Mouse (Mus musculus) forebrain, embryonic 16.5 days (tissue): ENCODE data around the gene Shroom3. TPM values are rescaled to one million over a fixed set of nuclear protein-coding genes. Genes with fewer than 3 reads are reported as not detected.

Source experiments
- ATAC-seq: fragments of 200-750 bp; cut with Nextera tagmentation; 2 replicates; pipeline ENCODE4 v1.8.0; 2017; ENCODE audit warnings: mild to moderate bottlenecking, moderate library complexity
- H3K27ac ChIP-seq: fragments of 300-500 bp; sonication (generic); 2 replicates; pipeline ENCODE4 v1.5.1; 2014; ENCODE audit warnings: low read length, control low read depth
- H3K27me3 ChIP-seq: fragments of 300-500 bp; sonication (generic); replicated peaks from 2 replicates; pipeline ENCODE4 v1.6.1; 2014; ENCODE audit warnings: low read length; ENCODE audit not compliant: control insufficient read depth, insufficient read depth
- H3K36me3 ChIP-seq: fragments of 300-500 bp; sonication (generic); 2 replicates; pipeline ENCODE4 v1.6.1; 2014; ENCODE audit not compliant: control insufficient read depth, insufficient read depth
- H3K4me1 ChIP-seq: fragments of 300-500 bp; sonication (generic); replicated peaks from 2 replicates; pipeline ENCODE4 v1.6.1; 2014; ENCODE audit warnings: low read length; ENCODE audit not compliant: control insufficient read depth, insufficient read depth
- H3K4me2 ChIP-seq: fragments of 300-500 bp; sonication (generic); 2 replicates; pipeline ENCODE4 v1.6.1; 2014; ENCODE audit warnings: mild to moderate bottlenecking, low read length, control low read depth
- H3K4me3 ChIP-seq: fragments of 300-500 bp; sonication (generic); replicated peaks from 2 replicates; pipeline ENCODE4 v1.5.1; 2014; ENCODE audit warnings: mild to moderate bottlenecking, low read length, control low read depth
- H3K9ac ChIP-seq: fragments of 300-500 bp; sonication (generic); replicated peaks from 2 replicates; pipeline ENCODE4 v1.6.1; 2014; ENCODE audit warnings: low read depth, low read length, control low read depth
- H3K9me3 ChIP-seq: fragments of 300-500 bp; sonication (generic); 2 replicates; pipeline ENCODE4 v1.6.1; 2016; ENCODE audit warnings: low read length; ENCODE audit not compliant: control insufficient read depth
- WGBS: fragments of 180-500 bp; shearing (Covaris S2); extraction: QIAGEN DNeasy Blood & Tissue Kit; methylation state at CpG from one replicate; pipeline ENCODE4 v1.1.7; 2014; 5-methylcytosine and 5-hydroxymethylcytosine counted together
- polyA plus RNA-seq: library from polyadenylated mRNA; unstranded; fragments of >200 nt; fragmentation: Nextera tagmentation; extraction: Ambion mirVana; gene quantifications from 2 replicates; pipeline ENCODE4 v1.2.1, GENCODE M21; 2015

Gene Shroom3
- polyA plus RNA-seq, 1 experiment from 2014 or later, result 1.4 TPM

DNA sequence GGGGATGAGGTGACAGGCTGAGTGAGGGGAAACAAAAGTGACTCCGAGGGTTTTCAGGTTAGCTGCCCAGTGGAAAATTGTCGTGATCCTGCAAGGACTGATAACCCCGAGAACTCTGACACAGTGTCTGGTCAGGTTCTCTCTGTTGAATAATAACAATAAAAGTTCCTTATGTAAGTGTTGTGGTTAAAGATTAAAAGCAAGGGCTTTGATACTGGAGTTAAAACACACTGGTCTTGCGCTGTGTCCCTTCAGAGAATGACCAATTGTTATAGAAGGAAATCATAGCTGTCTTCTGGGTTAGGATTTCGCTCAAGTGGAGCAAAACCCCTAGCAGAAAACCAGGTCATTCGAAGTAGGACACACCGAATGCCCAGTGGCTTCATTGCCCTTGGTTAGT is 140.3 kb downstream of the Shroom3 start:
- Histone ChIP-seq H3K9ac (no peak overlapping the region), H3K9me3 (no peaks in the 10 kb centered on the region), H3K36me3 (no peaks in the 10 kb centered on the region), H3K4me3 (no peak overlapping the region), H3K27ac (no peak overlapping the region), H3K27me3 (no peaks in the 10 kb centered on the region), H3K4me2 (no peak overlapping the region), H3K4me1 (no peaks in the 10 kb centered on the region)
- no peak for ATAC-seq
- 88% methylated on average over 7 of the region's 7 CpGs for WGBS

GRCm38 (mm10) chr5:92824304-92825009 is 141.2 kb downstream of the Shroom3 start:
- ATAC-seq, result no peak
- H3K4me3 ChIP-seq, result no peak overlapping the region
- H3K4me1 ChIP-seq, result no peaks in the 10 kb centered on the region
- WGBS, result 77% methylated on average over 10 of the region's 10 CpGs
- H3K27ac ChIP-seq, result no peak overlapping the region
- H3K4me2 ChIP-seq, result no peak overlapping the region
- no peaks in the 10 kb centered on the region for H3K27me3 ChIP-seq
- no peaks in the 10 kb centered on the region for H3K36me3 ChIP-seq
- H3K9me3 ChIP-seq, result no peaks in the 10 kb centered on the region
- no peak overlapping the region for H3K9ac ChIP-seq

- Histone ChIP-seq H3K4me3 (no peak overlapping the region), H3K9me3 (no peaks in the 10 kb centered on the region), H3K27me3 (no peaks in the 10 kb centered on the region), H3K4me1 (no peaks in the 10 kb centered on the region), H3K9ac (no peak overlapping the region), H3K36me3 (no peaks in the 10 kb centered on the region), H3K27ac (no peak overlapping the region), H3K4me2 (no peak overlapping the region)
- ATAC-seq, result no peak
- 78% methylated on average over 1 of the region's 1 CpGs for WGBS
These were observed 147.2 kb downstream of the Shroom3 start for GRCm38 (mm10) chr5:92830391-92830790.

DNA sequence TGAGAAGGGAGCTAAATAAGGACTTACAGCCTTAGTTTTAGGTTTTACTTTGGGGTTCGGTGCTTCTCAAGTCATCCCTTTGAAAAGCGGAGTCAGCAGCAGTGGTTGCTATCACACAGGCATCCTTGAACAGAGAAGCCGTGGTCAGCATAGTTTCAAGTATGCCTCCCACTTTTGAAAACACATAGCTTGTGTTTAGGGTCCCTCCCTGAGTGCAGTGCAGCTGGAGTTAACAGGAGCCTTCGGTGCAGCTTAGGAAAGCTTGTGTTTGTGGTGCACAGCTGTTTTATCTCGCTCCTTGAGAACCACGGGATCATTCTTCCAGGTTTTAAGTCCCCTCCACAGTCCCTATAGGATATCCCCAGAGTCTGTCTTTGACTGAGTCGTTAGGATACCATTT is 151.3 kb downstream of the Shroom3 start:
- Histone ChIP-seq H3K4me2 (no peak overlapping the region), H3K4me1 (peaks cover 9% of the 10 kb centered on the region; the same call in 1 of the 2 replicates), H3K4me3 (no peak overlapping the region), H3K27me3 (no peaks in the 10 kb centered on the region), H3K9me3 (no peaks in the 10 kb centered on the region), H3K36me3 (no peaks in the 10 kb centered on the region), H3K27ac (no peak overlapping the region), H3K9ac (no peak overlapping the region)
- ATAC-seq, result no peak
- WGBS, result 66% methylated on average over 7 of the region's 7 CpGs

DNA sequence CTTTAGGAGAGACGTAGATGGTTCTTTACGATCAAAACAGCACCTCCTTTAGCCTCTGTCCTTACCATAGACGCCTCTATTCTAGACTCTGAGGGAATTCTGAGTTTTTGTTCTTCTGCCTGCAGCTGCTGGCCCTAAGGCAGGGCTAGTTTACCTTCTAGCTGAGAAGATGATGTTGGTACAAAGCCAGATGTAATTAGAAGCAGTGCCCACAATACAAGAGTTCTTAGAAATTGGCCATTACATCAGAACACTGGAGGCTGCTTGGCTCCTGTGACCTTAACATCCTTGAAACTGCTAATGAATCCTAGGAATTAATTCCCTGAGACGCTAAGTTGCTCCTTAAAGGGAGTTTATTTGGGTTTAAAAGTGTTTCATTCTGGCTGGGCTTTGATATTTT is 154.1 kb downstream of the Shroom3 start:
- Histone ChIP-seq H3K27me3 (no peaks in the 10 kb centered on the region), H3K36me3 (no peaks in the 10 kb centered on the region), H3K4me2 (no peak overlapping the region), H3K9ac (no peak overlapping the region), H3K4me3 (no peak overlapping the region), H3K4me1 (peaks cover 16% of the 10 kb centered on the region; the same call in 1 of the 2 replicates), H3K9me3 (no peaks in the 10 kb centered on the region), H3K27ac (no peak overlapping the region)
- no peak; the same call in 1 of the 2 replicates for ATAC-seq
- WGBS, result 12% methylated on average over 4 of the region's 4 CpGs

DNA sequence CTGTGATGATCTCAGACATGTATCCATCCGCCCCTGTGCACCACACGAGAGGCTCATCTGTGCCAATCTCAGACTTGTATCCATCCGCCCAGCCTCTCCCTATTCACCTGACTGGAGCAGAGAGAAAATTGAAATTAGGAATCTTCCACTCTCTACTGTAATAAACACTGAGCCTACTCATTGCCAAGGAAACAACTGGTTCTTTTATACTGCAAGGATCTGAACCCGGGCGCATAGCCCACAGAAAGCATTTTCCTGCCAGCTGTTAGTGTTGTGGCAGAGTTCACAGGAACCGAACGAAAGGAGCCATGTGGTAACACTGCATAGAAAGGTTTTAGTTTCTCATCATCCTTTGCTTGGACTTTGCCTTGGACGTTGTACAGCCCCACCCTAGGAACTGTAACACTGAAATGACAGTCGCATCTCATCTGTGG is 155.1 kb downstream of the Shroom3 start:
- peaks cover 24% of the 10 kb centered on the region for H3K4me1 ChIP-seq
- H3K9me3 ChIP-seq, result no peaks in the 10 kb centered on the region
- 56% methylated on average over 9 of the region's 9 CpGs for WGBS
- no peaks in the 10 kb centered on the region for H3K36me3 ChIP-seq
- H3K4me2 ChIP-seq, result no peak overlapping the region
- no peaks in the 10 kb centered on the region for H3K27me3 ChIP-seq
- peak; percentile 17; the same call in 1 of the 2 replicates for ATAC-seq
- H3K4me3 ChIP-seq, result no peak overlapping the region
- no peak overlapping the region for H3K9ac ChIP-seq
- no peak overlapping the region for H3K27ac ChIP-seq

DNA sequence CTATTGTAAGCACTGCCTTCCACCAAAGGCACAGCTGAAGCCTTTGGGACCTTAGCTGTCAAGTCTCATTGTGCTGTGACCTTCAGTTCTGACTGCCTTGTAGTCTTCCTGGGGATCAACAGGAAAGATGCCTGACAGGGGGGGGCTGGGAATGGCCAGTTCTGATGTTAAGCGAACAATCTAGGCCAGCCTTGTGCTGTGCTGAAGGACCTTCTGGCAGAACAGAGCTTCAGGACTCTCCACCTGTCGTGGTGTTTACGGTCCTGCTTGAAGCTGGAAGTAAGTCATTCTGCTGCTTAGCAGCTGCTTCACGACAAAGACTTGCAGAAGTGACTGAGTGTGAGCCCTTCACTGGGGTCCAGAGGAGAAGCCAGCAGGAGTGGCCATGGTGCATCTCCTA is 156.1 kb downstream of the Shroom3 start:
- Histone ChIP-seq H3K9ac (no peak overlapping the region), H3K4me2 (no peak overlapping the region), H3K27me3 (no peaks in the 10 kb centered on the region), H3K9me3 (no peaks in the 10 kb centered on the region), H3K4me3 (no peak overlapping the region), H3K36me3 (no peaks in the 10 kb centered on the region), H3K27ac (no peak overlapping the region), H3K4me1 (peaks cover 32% of the 10 kb centered on the region)
- no peak for ATAC-seq
- 82% methylated on average over 4 of the region's 4 CpGs for WGBS

GRCm38 (mm10) chr5:92841474-92841873 is 158.2 kb downstream of the Shroom3 start:
- Histone ChIP-seq H3K9me3 (no peaks in the 10 kb centered on the region), H3K27me3 (no peaks in the 10 kb centered on the region), H3K4me2 (no peak overlapping the region), H3K4me3 (no peak overlapping the region), H3K9ac (no peak overlapping the region), H3K36me3 (no peaks in the 10 kb centered on the region), H3K27ac (0 out of 2 replicates have a peak overlapping the region, but pooled peaks have one; percentile 3), H3K4me1 (peaks cover 33% of the 10 kb centered on the region)
- WGBS, result 33% methylated on average over 5 of the region's 5 CpGs
- peak; percentile 85 for ATAC-seq

GRCm38 (mm10) chr5:92842417-92842816 is 159.2 kb downstream of the Shroom3 start:
- Histone ChIP-seq H3K4me1 (peaks cover 30% of the 10 kb centered on the region), H3K4me3 (no peak overlapping the region), H3K27ac (no peak overlapping the region), H3K9ac (no peak overlapping the region), H3K27me3 (no peaks in the 10 kb centered on the region), H3K4me2 (no peak overlapping the region), H3K9me3 (no peaks in the 10 kb centered on the region), H3K36me3 (no peaks in the 10 kb centered on the region)
- 84% methylated on average over 8 of the region's 8 CpGs for WGBS
- ATAC-seq, result no peak
